Mouse (Mus musculus) hindbrain, embryonic 11.5 days (tissue): Measurements from ENCODE around the gene Tnfaip8l2. TPM values are rescaled to one million over a fixed set of nuclear protein-coding genes. Genes with fewer than 3 reads are reported as not detected.

Experiments used
- ATAC-seq: fragments of 200-750 bp; cut with Nextera tagmentation; 2 replicates; pipeline ENCODE4 v1.8.0; 2017; ENCODE audit warnings: mild to moderate bottlenecking, moderate TSS enrichment, moderate library complexity; ENCODE audit not compliant: low FRiP score
- DNase-seq: peaks from one replicate; pipeline ENCODE4 v3.0.0-alpha.2; 2015; ENCODE audit warnings: low spot score
- H3K27ac ChIP-seq: fragments of 300-500 bp; sonication (generic); 2 replicates; pipeline ENCODE4 v1.5.1; 2014; ENCODE audit warnings: mild to moderate bottlenecking, low read depth, low read length
- H3K27me3 ChIP-seq: fragments of 300-500 bp; sonication (generic); 2 replicates; pipeline ENCODE4 v1.6.1; 2014; ENCODE audit warnings: mild to moderate bottlenecking, low read length, moderate library complexity, mixed read lengths; ENCODE audit not compliant: control insufficient read depth, insufficient read depth
- H3K36me3 ChIP-seq: fragments of 300-500 bp; sonication (generic); 2 replicates; pipeline ENCODE4 v1.6.1; 2014; ENCODE audit warnings: mild to moderate bottlenecking, low read length, moderate library complexity, mixed read lengths; ENCODE audit not compliant: control insufficient read depth, insufficient read depth
- H3K4me1 ChIP-seq: fragments of 300-500 bp; sonication (generic); replicated peaks from 2 replicates; pipeline ENCODE4 v1.6.1; 2014; ENCODE audit warnings: low read length, mixed read lengths; ENCODE audit not compliant: control insufficient read depth, insufficient read depth
- H3K4me2 ChIP-seq: fragments of 300-500 bp; sonication (generic); replicated peaks from 2 replicates; pipeline ENCODE4 v1.6.1; 2014; ENCODE audit warnings: mild to moderate bottlenecking, low read depth, low read length
- H3K4me3 ChIP-seq: fragments of 300-500 bp; sonication (generic); 2 replicates; pipeline ENCODE4 v1.5.1; 2014; ENCODE audit warnings: low read depth, low read length
- H3K9ac ChIP-seq: fragments of 300-500 bp; sonication (generic); 2 replicates; pipeline ENCODE4 v1.6.1; 2014; ENCODE audit warnings: low read depth, low read length
- H3K9me3 ChIP-seq: fragments of 300-500 bp; sonication (generic); 2 replicates; pipeline ENCODE4 v1.6.1; 2016; ENCODE audit warnings: low read length; ENCODE audit not compliant: control insufficient read depth
- WGBS: fragments of 180-500 bp; shearing (Covaris S2); extraction: QIAGEN DNeasy Blood & Tissue Kit; methylation state at CpG from one replicate; pipeline ENCODE4 v1.1.7; 2014; 5-methylcytosine and 5-hydroxymethylcytosine counted together
- polyA plus RNA-seq: library from polyadenylated mRNA; unstranded; fragments of >200 nt; fragmentation: Nextera tagmentation; extraction: Ambion mirVana; gene quantifications from 2 replicates; pipeline ENCODE4 v1.2.1, GENCODE M21; 2014

The Tnfaip8l2 gene
- polyA plus RNA-seq, 1 experiment from 2014 or later = 2.1 TPM

DNA sequence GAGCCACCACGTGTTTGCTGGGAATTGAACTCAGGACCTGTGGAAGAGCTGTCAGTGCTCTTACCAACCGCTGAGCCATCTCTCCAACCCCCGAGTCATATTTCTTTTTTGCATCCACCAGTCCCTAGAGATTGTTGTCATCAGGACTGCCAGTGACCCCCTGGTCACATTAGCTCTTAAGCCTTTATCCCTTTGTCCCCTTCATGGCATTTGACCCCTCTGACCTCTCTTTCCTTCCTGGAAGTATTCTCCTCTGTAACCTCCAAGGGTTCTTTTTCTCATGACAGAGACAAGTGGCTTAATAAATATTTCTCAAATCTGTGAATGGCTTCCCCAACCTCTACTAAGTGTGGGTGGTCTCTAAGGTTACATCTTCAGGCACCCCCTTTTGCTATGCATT is 5.8 kb upstream of the Tnfaip8l2 start:
- Histone ChIP-seq H3K4me3 (no peak overlapping the region), H3K4me2 (no peak overlapping the region), H3K9me3 (no peaks in the 10 kb centered on the region), H3K4me1 (no peaks in the 10 kb centered on the region), H3K27me3 (no peaks in the 10 kb centered on the region), H3K36me3 (no peaks in the 10 kb centered on the region), H3K9ac (no peak overlapping the region), H3K27ac (no peak overlapping the region)
- DNase-seq (no peak), ATAC-seq (no peak)
- WGBS = 43% methylated on average over 3 of the region's 3 CpGs

DNA sequence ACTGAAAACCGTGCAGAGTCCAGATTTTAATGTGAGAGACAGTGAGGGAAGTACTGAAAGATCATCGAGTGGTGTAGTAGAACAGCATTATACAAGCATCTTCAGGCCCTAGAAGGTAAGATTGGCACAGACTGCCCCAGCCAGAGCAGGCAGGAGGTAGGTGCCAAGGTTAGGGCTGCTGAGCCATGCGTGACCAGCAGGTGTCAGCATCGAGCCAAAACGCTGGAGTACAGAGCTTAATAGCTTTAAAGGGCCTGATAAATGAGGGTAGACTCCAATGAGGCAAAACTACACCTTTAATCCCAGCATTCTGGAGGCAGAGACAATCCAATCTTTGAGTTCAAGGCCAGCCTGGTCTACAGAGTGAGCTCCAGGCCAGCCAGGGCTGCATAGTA is 454 bp upstream of the Tnfaip8l2 start:
- Histone ChIP-seq H3K27ac (no peak overlapping the region), H3K9ac (no peak overlapping the region), H3K36me3 (no peaks in the 10 kb centered on the region), H3K4me1 (no peaks in the 10 kb centered on the region), H3K4me3 (no peak overlapping the region), H3K9me3 (no peaks in the 10 kb centered on the region), H3K27me3 (no peaks in the 10 kb centered on the region), H3K4me2 (no peak overlapping the region)
- 9% methylated on average over 5 of the region's 5 CpGs for WGBS
- peak; percentile 92 for DNase-seq
- ATAC-seq = peak; percentile 75

DNA sequence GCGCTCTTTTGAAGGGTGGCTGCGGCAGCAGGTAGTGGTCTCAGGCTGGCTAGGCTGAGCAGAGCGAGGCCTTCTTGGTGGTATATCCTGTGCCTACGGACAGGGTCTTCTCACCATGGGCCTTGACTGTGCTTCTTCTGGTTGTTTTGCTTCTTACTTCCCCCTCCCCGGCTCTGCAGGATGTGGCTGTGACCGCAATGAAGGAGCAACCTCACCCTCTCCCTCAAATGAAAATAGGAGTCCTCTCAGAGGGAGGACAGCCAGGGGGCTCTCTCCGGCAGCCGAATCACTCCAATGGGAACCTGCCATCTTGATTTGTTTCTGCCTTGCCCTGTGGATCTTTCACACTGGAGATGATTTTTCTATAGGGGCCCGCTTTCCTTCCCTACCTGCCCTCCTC is 686 bp downstream of the Tnfaip8l2 start:
- no peaks in the 10 kb centered on the region for H3K4me1 ChIP-seq
- no peaks in the 10 kb centered on the region for H3K27me3 ChIP-seq
- 94% methylated on average over 9 of the region's 9 CpGs for WGBS
- H3K9ac ChIP-seq = no peak overlapping the region
- no peaks in the 10 kb centered on the region for H3K36me3 ChIP-seq
- H3K9me3 ChIP-seq = no peaks in the 10 kb centered on the region
- ATAC-seq = no peak
- no peak overlapping the region for H3K27ac ChIP-seq
- DNase-seq = no peak
- no peak overlapping the region for H3K4me2 ChIP-seq
- H3K4me3 ChIP-seq = no peak overlapping the region

DNA sequence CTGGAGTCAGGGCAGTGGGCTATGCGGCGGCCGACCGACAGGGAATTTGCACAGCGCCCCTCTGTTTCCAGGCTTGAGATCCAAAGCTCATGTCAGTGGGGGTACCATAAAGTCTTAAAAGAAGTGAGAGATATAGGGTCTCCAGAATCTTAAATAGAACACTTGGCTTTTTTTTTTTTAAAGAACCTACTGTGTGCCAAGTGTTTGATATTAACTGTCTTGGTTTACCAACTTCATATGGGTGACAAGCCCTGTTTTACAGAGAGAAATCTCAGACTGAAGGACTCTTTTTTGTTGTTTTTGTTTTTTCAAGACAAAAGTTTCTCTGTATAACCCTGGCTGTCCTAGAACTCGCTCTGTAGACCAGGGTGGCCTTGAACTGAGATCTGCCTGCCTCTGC is 1.4 kb downstream of the Tnfaip8l2 start:
- no peaks in the 10 kb centered on the region for H3K36me3 ChIP-seq
- WGBS = 95% methylated on average over 6 of the region's 6 CpGs
- no peak for DNase-seq
- no peak overlapping the region for H3K9ac ChIP-seq
- no peak overlapping the region for H3K27ac ChIP-seq
- no peak overlapping the region for H3K4me3 ChIP-seq
- no peaks in the 10 kb centered on the region for H3K4me1 ChIP-seq
- no peaks in the 10 kb centered on the region for H3K27me3 ChIP-seq
- no peaks in the 10 kb centered on the region for H3K9me3 ChIP-seq
- no peak overlapping the region for H3K4me2 ChIP-seq
- no peak for ATAC-seq

DNA sequence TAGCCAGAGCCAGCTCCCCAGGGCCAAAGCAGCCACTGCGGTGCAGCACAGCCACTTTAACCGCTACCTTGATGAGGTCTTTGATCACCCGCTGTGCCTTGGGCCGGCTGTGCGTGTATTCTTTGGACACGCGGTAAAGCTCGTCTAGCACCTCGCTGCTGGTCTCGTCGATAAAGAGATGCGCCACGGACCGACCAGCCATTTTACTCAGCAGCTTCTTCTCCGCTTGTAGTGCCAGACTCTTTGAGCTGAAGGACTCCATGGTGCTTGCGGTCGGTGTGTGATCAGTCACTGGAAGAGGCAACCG is 1.9 kb downstream of the Tnfaip8l2 start:
- no peak overlapping the region for H3K9ac ChIP-seq
- WGBS = 57% methylated on average over 18 of the region's 18 CpGs
- H3K4me1 ChIP-seq = no peaks in the 10 kb centered on the region
- no peak overlapping the region for H3K4me3 ChIP-seq
- H3K27me3 ChIP-seq = no peaks in the 10 kb centered on the region
- H3K9me3 ChIP-seq = no peaks in the 10 kb centered on the region
- no peaks in the 10 kb centered on the region for H3K36me3 ChIP-seq
- ATAC-seq (no peak), DNase-seq (no peak)
- no peak overlapping the region for H3K4me2 ChIP-seq
- no peak overlapping the region for H3K27ac ChIP-seq

DNA sequence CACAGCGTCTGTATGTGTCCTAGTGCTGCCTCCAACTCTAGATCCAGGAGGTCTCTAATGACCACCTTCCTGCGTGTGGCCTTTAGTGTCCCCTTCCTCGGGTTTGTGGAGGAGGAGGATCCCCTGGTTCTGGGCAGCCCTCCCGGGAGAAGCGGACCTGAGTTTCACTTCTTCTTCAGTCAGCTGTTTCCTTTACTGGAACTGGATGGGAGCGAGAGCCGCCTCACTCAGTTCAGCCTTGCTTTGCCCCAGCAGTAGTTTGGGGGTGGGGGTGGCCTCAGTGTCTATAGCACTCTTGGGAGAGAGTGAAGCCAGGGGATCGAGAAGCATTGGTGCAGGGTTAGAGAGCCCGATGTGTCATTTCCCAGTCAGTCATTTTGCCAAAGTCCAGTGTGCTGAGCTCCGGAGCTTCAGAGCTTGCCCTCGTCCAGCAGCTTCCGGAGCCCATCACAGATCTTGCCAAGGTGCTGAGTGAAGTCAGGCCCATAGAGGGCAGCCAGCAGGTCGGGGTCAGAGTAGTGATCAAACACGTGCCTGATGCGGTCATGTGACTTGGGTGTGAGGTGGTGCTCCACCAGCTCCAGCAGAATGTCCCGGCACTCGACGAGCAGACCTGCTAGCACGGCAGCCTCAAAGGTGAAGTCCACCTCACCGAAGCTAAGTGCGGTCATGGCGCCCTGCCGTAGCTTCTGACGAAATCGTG is 2.4 kb downstream of the Tnfaip8l2 start:
- Histone ChIP-seq H3K4me2 (no peak overlapping the region), H3K4me3 (no peak overlapping the region), H3K9ac (no peak overlapping the region), H3K9me3 (no peaks in the 10 kb centered on the region), H3K4me1 (no peaks in the 10 kb centered on the region; the same call in 1 of the 2 replicates), H3K27ac (no peak overlapping the region), H3K36me3 (no peaks in the 10 kb centered on the region), H3K27me3 (no peaks in the 10 kb centered on the region)
- ATAC-seq = no peak
- no peak for DNase-seq
- 72% methylated on average over 25 of the region's 25 CpGs for WGBS

DNA sequence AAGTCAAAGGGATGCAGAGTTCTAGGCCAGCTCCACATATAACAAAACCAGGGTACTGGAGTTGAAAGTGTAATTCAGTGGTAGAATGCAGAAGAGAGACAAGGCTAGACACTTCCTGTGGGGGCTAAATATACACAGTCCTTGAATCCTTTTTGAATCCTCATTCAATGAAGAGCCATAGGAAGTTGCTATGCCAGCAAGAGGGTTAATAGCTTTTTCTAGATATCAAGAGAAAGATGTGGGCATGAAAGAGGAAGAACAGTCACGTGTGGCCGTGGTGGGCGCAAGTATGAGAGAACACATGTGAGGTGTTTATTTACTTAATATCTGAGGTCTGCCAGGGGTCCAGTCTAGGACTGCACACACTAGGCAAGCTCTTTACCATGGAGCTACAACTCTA is 5.8 kb downstream of the Tnfaip8l2 start:
- no peak for ATAC-seq

DNA sequence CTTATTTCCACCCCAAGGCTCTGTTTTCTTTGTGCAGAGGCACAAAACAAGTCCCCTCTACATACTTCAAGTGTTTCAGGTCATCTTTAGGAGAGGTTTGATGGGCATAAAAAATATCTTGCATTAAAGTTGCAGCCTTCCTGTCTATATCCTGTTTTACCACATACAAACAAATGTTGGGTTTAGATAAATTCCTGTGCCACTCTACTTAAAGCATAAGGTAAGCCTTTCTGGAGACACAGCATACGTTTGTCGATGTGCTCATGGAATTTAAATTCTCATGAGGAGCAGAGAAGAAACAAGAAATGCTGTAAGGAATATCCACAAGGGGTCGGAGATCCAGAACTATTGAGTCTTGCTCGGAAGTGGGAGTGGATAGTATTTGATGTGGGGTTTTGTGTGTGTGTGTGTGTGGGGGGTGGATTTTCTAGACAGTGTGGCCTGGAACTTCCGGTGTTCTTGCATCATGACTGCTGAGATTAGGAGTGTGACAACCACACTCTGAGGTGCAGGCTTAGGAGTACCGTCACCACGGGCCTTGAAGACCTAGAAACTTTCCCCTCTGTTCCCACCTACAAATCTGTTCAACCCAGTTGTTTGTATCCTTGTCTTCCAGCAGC is 6.6 kb downstream of the Tnfaip8l2 start:
- no peak overlapping the region for H3K4me3 ChIP-seq
- no peaks in the 10 kb centered on the region for H3K36me3 ChIP-seq
- H3K4me2 ChIP-seq = peak overlapping the region; percentile 44; the same call in 1 of the 2 replicates
- 88% methylated on average over 7 of the region's 7 CpGs for WGBS
- no peak overlapping the region for H3K9ac ChIP-seq
- H3K27me3 ChIP-seq = no peaks in the 10 kb centered on the region
- no peak for ATAC-seq
- no peaks in the 10 kb centered on the region for H3K9me3 ChIP-seq
- no peak for DNase-seq
- H3K27ac ChIP-seq = no peak overlapping the region
- H3K4me1 ChIP-seq = no peaks in the 10 kb centered on the region; the same call in 1 of the 2 replicates

More for the DNA sequence above, 5.8 kb downstream of the Tnfaip8l2 start:
- Histone ChIP-seq H3K9me3 (no peaks in the 10 kb centered on the region), H3K36me3 (no peaks in the 10 kb centered on the region), H3K4me2 (no peak overlapping the region), H3K9ac (no peak overlapping the region), H3K27ac (no peak overlapping the region), H3K27me3 (no peaks in the 10 kb centered on the region), H3K4me1 (no peaks in the 10 kb centered on the region; the same call in 1 of the 2 replicates), H3K4me3 (no peak overlapping the region)
- WGBS = 87% methylated on average over 3 of the region's 3 CpGs
- DNase-seq = no peak

DNA sequence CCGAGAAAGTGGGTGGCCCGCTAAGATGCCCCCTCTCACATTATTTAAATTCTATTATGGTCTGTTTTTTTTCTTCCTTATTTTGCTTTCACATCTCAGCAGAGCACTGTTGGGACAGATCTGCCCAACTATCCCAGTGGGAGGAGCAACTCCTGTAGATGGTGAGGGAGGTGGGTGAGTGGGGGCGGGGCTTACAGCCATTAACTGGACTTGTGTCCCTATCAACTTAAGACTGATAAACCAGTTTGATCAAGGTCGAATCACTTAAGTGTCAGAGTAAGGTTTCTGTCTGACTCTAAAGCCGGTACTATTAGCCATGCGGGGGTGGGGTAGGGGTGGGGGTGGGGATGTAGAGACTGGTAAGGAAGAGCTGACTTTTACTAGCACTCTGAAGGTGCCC is 7.1 kb downstream of the Tnfaip8l2 start:
- DNase-seq (peak; percentile 30), ATAC-seq (no peak)
- Histone ChIP-seq H3K27me3 (no peaks in the 10 kb centered on the region), H3K9ac (0 out of 2 replicates have a peak overlapping the region, but pooled peaks have one; percentile 7), H3K9me3 (no peaks in the 10 kb centered on the region), H3K4me3 (peak overlapping the region; percentile 21; the same call in 1 of the 2 replicates), H3K27ac (no peak overlapping the region), H3K4me2 (peak overlapping the region; percentile 44), H3K36me3 (no peaks in the 10 kb centered on the region), H3K4me1 (no peaks in the 10 kb centered on the region; the same call in 1 of the 2 replicates)
- WGBS = 34% methylated on average over 6 of the region's 6 CpGs
